Mouse (Mus musculus): ENCODE measurements around the gene Fam76a. TPM values are rescaled to one million over a fixed set of nuclear protein-coding genes. Genes with fewer than 3 reads are reported as not detected.

The Fam76a gene
- 37.0 and 46.0 TPM in 2 replicates for polyA plus RNA-seq (2015; fragmentation: Nextera tagmentation; extraction: Ambion mirVana)

- Histone ChIP-seq H3K9me3 (no peaks in the 10 kb centered on the region), H3K9ac (peak within 1 kb of the TSS; percentile 93), H3K27ac (replicated peaks) (peak within 1 kb of the TSS; percentile 93), H3K4me3 (peak within 1 kb of the TSS; percentile 95), H3K4me2 (peak within 1 kb of the TSS; percentile 75), H3K27me3 (no peaks in the 10 kb centered on the region), H3K36me3 (peaks cover 24% of the 10 kb centered on the region), H3K4me1 (replicated peaks) (peaks cover 19% of the 10 kb centered on the region)
- ATAC-seq (ENCODE audit: low read depth): peak; percentile 99
- WGBS: under 1% methylated on average over 43 of the region's 53 CpGs
These were observed at the start of gene Fam76a for GRCm38 (mm10) chr4:132922558-132923008. Gene Fam76a, minus strand, starts transcription at chr4:132922558.

DNA sequence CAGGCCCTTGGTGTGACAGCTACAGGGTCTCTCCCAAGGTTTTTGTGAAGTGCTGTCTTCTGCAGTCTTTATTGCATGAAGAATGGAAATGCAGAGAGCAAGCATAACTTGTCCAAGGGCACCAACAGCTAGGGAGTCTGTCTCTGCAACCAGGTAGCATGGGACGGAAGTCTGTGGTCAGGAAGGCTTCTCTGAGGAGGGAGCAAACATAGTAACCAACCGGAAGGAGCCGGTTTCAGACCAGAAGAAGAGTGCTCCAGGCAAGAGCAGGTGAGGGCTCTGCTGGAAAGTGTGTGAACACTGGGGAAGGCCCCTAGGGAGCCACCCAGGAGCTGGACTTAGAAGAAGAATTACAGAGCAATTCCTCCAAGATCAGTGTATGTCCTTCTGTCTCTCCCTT, 49.7 kb upstream of the Fam76a start:
- H3K27me3 ChIP-seq: peaks cover 57% of the 10 kb centered on the region
- no peak overlapping the region for H3K4me2 ChIP-seq
- H3K27ac ChIP-seq (replicated peaks): no peak overlapping the region
- peaks cover 43% of the 10 kb centered on the region for H3K4me1 ChIP-seq (replicated peaks)
- no peaks in the 10 kb centered on the region for H3K36me3 ChIP-seq
- WGBS: 79% methylated on average over 3 of the region's 3 CpGs
- ATAC-seq (ENCODE audit: low read depth): no peak
- no peak overlapping the region for H3K9ac ChIP-seq
- no peaks in the 10 kb centered on the region for H3K9me3 ChIP-seq
- H3K4me3 ChIP-seq: no peak overlapping the region

DNA sequence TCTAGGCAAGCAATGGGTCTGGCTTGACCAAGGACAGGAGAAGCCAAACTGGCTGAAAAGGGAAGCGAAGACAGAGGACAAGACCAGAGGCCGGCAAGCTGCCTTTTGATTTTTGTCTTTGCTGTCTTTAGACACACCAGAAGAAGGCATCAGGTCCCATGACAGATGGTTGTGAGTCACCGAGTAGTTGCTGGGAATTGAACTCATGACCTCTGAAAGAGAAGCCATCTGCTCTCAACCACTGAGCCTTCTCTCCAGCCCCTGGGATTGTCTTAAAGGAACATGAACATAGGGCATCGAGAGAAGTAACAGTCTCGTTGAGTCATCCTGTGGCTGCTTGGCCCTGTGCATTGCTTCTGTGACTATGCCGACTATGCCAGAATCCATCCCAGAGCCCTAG, 49.2 kb upstream of the Fam76a start:
- ATAC-seq (ENCODE audit: low read depth): no peak
- Histone ChIP-seq H3K27ac (replicated peaks) (no peak overlapping the region), H3K9ac (no peak overlapping the region), H3K9me3 (no peaks in the 10 kb centered on the region), H3K4me2 (no peak overlapping the region), H3K27me3 (peaks cover 52% of the 10 kb centered on the region), H3K36me3 (no peaks in the 10 kb centered on the region), H3K4me3 (no peak overlapping the region), H3K4me1 (replicated peaks) (peaks cover 43% of the 10 kb centered on the region)
- WGBS: 66% methylated on average over 6 of the region's 6 CpGs

DNA sequence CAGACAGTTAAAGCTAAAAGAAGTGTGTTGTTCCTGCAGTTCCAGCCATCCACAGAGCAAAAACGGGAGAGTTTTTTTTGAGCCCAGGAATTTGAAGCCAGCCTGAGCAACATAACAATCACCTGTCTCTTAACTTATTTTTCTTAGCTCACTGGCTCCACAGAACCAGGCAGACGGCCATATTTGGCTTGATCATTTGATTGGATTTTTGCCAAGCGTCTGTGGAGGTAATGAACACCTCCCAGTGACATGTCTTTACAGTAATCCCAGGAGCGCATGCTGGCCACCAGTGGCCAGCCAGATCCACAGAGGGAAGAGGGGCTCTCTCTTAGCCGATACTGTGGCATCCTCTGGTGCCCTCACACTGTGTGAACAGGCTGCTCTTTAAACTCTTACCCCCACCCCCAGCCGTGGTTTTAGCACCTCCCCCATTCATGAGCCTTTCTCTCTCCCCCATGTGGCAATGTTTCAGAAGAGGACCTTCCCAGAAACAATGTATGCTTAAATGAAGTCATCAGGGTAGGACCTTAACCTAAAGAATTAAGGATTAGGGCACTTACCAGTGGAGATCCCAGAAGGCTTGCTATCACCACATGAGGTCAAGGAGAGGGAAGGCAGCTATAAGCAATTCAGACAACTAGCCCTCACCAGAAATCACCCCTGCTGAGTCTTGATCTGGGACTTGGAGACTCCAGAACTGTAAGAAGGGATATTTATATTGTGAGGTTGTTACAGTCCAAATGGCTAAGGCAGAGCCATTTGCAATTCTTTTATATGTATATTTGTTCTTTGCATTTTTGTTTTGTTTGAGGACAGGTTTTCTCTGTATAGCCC, 46.0 kb upstream of the Fam76a start:
- H3K4me3 ChIP-seq: no peak overlapping the region
- H3K4me2 ChIP-seq: no peak overlapping the region
- no peak overlapping the region for H3K27ac ChIP-seq (replicated peaks)
- no peak for ATAC-seq (ENCODE audit: low read depth)
- no peaks in the 10 kb centered on the region for H3K9me3 ChIP-seq
- WGBS: 45% methylated on average over 6 of the region's 6 CpGs
- H3K9ac ChIP-seq: no peak overlapping the region
- peaks cover 27% of the 10 kb centered on the region for H3K4me1 ChIP-seq (replicated peaks)
- peaks cover 19% of the 10 kb centered on the region for H3K27me3 ChIP-seq
- H3K36me3 ChIP-seq: no peaks in the 10 kb centered on the region

DNA sequence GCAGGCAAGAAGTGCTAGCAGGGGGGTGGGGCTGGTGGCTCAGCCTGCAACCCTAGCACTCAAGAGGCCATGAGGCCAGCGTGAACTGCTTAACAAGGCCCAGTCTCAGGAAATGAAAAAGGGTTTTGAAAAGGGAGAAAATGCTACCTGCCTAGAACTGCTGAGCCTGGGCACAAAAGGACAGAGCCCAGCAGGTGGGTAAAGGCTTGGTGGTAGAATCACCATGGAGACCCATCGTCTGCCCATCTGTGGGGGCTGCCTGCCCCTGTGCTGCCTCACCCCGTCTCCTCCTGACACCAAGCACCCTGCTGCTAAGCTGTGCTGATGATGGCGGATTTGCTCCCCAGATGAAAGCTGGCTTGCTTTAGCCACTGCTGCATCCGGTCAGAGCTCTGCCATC, 42.1 kb upstream of the Fam76a start:
- Histone ChIP-seq H3K4me1 (replicated peaks) (peaks cover 39% of the 10 kb centered on the region), H3K9me3 (no peaks in the 10 kb centered on the region), H3K27me3 (no peaks in the 10 kb centered on the region), H3K4me3 (no peak overlapping the region), H3K9ac (no peak overlapping the region), H3K27ac (replicated peaks) (0 out of 2 replicates have a peak overlapping the region, but pooled peaks have one; percentile 6), H3K36me3 (no peaks in the 10 kb centered on the region), H3K4me2 (no peak overlapping the region)
- WGBS: 25% methylated on average over 5 of the region's 5 CpGs
- ATAC-seq (ENCODE audit: low read depth): no peak

DNA sequence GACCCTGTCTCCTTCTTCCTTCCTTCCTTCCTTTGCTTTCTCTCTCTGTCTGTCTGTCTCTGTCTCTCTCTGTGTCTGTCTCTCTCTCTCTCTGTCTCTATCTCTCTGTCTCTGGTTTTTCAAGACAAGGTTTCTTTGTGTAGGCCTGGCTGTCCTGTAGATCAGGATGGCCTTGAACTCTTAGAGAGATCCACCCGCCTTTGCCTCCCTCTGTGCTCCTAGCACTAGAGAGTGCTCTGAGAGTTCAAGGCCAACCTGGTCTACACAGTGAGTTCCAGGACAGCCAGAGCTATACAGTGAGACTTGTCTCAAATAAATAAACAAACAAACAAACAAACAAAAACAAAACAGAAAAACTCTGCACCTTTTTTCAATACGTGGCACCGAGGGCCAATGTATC, 41.7 kb upstream of the Fam76a start:
- H3K9ac ChIP-seq: no peak overlapping the region
- WGBS: 40% methylated on average over 3 of the region's 3 CpGs
- H3K27ac ChIP-seq (replicated peaks): no peak overlapping the region
- ATAC-seq (ENCODE audit: low read depth): no peak
- H3K4me3 ChIP-seq: no peak overlapping the region
- H3K4me2 ChIP-seq: no peak overlapping the region
- no peaks in the 10 kb centered on the region for H3K9me3 ChIP-seq
- no peaks in the 10 kb centered on the region for H3K36me3 ChIP-seq
- H3K27me3 ChIP-seq: no peaks in the 10 kb centered on the region
- H3K4me1 ChIP-seq (replicated peaks): peaks cover 43% of the 10 kb centered on the region

GRCm38 (mm10) chr4:132963436-132963835, 41.1 kb upstream of the Fam76a start:
- no peaks in the 10 kb centered on the region for H3K9me3 ChIP-seq
- no peak for ATAC-seq (ENCODE audit: low read depth)
- no peak overlapping the region for H3K9ac ChIP-seq
- H3K27ac ChIP-seq (replicated peaks): no peak overlapping the region
- H3K4me3 ChIP-seq: no peak overlapping the region
- H3K4me1 ChIP-seq (replicated peaks): peaks cover 49% of the 10 kb centered on the region
- 32% methylated on average over 2 of the region's 2 CpGs for WGBS
- no peaks in the 10 kb centered on the region for H3K36me3 ChIP-seq
- H3K4me2 ChIP-seq: no peak overlapping the region
- H3K27me3 ChIP-seq: no peaks in the 10 kb centered on the region

DNA sequence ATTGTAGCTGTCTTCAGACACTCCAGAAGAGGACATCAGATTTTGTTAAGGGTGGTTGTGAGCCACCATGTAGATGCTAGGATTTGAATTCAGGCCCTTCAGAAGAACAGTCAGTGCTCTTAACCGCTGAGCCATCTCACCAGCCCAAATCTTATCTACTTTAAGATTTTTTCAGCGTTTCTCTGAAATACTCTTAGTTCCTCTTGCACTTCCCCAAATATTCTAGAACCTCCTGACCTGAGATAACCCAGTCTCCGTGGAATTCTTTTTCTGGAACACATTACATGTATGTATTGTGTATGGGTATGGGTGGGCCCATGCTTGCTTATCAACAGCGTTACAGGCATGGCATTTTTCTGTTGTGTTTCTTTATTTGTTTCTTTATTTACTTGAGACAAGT, 40.3 kb upstream of the Fam76a start:
- H3K9me3 ChIP-seq: no peaks in the 10 kb centered on the region
- no peaks in the 10 kb centered on the region for H3K36me3 ChIP-seq
- no peak overlapping the region for H3K27ac ChIP-seq (replicated peaks)
- WGBS: 97% methylated on average over 4 of the region's 4 CpGs
- no peak overlapping the region for H3K9ac ChIP-seq
- H3K4me3 ChIP-seq: no peak overlapping the region
- ATAC-seq (ENCODE audit: low read depth): no peak
- peaks cover 47% of the 10 kb centered on the region for H3K4me1 ChIP-seq (replicated peaks)
- H3K4me2 ChIP-seq: no peak overlapping the region
- no peaks in the 10 kb centered on the region for H3K27me3 ChIP-seq

- no peaks in the 10 kb centered on the region for H3K9me3 ChIP-seq
- no peak overlapping the region for H3K4me3 ChIP-seq
- peaks cover 47% of the 10 kb centered on the region for H3K4me1 ChIP-seq (replicated peaks)
- 80% methylated on average over 5 of the region's 5 CpGs for WGBS
- H3K27me3 ChIP-seq: no peaks in the 10 kb centered on the region
- H3K4me2 ChIP-seq: no peak overlapping the region
- H3K9ac ChIP-seq: no peak overlapping the region
- no peak overlapping the region for H3K27ac ChIP-seq (replicated peaks)
- no peak for ATAC-seq (ENCODE audit: low read depth)
- no peaks in the 10 kb centered on the region for H3K36me3 ChIP-seq
These were observed 39.5 kb upstream of the Fam76a start for GRCm38 (mm10) chr4:132961866-132962265.

- H3K4me1 ChIP-seq (replicated peaks): peaks cover 47% of the 10 kb centered on the region
- H3K4me2 ChIP-seq: no peak overlapping the region
- 0 out of 2 replicates have a peak overlapping the region, but pooled peaks have one; percentile 84 for H3K27ac ChIP-seq (replicated peaks)
- no peak overlapping the region for H3K9ac ChIP-seq
- no peak overlapping the region for H3K4me3 ChIP-seq
- no peak for ATAC-seq (ENCODE audit: low read depth)
- WGBS: 67% methylated on average over 13 of the region's 13 CpGs
- no peaks in the 10 kb centered on the region for H3K36me3 ChIP-seq
- no peaks in the 10 kb centered on the region for H3K9me3 ChIP-seq
- no peaks in the 10 kb centered on the region for H3K27me3 ChIP-seq
These were observed 38.7 kb upstream of the Fam76a start for GRCm38 (mm10) chr4:132960864-132961639.

DNA sequence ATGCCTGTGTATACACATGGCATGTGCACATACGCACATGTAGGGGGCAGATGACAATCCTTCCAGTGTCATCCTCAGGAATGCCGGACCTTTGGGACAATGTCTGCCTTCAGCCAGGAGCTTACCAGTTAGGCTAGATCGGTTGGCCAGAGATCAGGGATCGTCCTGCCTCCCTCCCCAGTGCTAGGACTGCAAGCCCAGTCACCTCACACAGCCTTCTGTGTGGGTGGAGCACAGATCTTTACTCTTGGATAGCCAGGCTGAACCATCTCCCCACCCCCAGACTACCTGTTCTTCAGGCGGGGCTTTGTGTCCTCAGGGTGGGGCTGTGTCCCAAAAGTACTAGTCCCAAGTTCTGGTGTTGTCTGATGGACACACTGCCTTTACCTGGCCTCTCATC, 38.0 kb upstream of the Fam76a start:
- no peak overlapping the region for H3K4me2 ChIP-seq
- peak overlapping the region; percentile 84; the same call in 1 of the 2 replicates for H3K27ac ChIP-seq (replicated peaks)
- peaks cover 48% of the 10 kb centered on the region for H3K4me1 ChIP-seq (replicated peaks)
- no peak for ATAC-seq (ENCODE audit: low read depth)
- WGBS: 62% methylated on average over 5 of the region's 5 CpGs
- no peaks in the 10 kb centered on the region for H3K36me3 ChIP-seq
- H3K4me3 ChIP-seq: no peak overlapping the region
- no peak overlapping the region for H3K9ac ChIP-seq
- H3K27me3 ChIP-seq: no peaks in the 10 kb centered on the region
- H3K9me3 ChIP-seq: no peaks in the 10 kb centered on the region

GRCm38 (mm10) chr4:132959679-132960045, 37.3 kb upstream of the Fam76a start:
- H3K27me3 ChIP-seq: no peaks in the 10 kb centered on the region
- peaks cover 52% of the 10 kb centered on the region for H3K4me1 ChIP-seq (replicated peaks)
- no peaks in the 10 kb centered on the region for H3K36me3 ChIP-seq
- peak overlapping the region; percentile 84 for H3K27ac ChIP-seq (replicated peaks)
- no peak overlapping the region for H3K9ac ChIP-seq
- no peak for ATAC-seq (ENCODE audit: low read depth)
- H3K4me3 ChIP-seq: no peak overlapping the region
- 56% methylated on average over 3 of the region's 3 CpGs for WGBS
- H3K9me3 ChIP-seq: no peaks in the 10 kb centered on the region
- no peak overlapping the region for H3K4me2 ChIP-seq

Measured in neural tube, embryonic 13.5 days (tissue).